Mouse (Mus musculus) adrenal gland, postnatal 0 days (tissue): ENCODE measurements around the gene Olfr403. TPM values are rescaled to one million over a fixed set of nuclear protein-coding genes. Genes with fewer than 3 reads are reported as not detected.

ENCODE experiments used
- polyA plus RNA-seq: library from polyadenylated mRNA; unstranded; fragments of >200 nt; fragmentation: Nextera tagmentation; extraction: Ambion mirVana; gene quantifications from 2 replicates; pipeline ENCODE4 v1.2.1, GENCODE M21; 2015

Gene Olfr403
- polyA plus RNA-seq = not detected in 2 replicates

GRCm38 (mm10) chr11:74185949-74186348 is at the start of gene Olfr403:
Gene Olfr403 (plus strand): TSS chr11:74186249.

GRCm38 (mm10) chr11:74153229-74153628 is 32.8 kb upstream of the Olfr403 start, which contains the start of gene Olfr402:
Gene Olfr402 (plus strand): TSS chr11:74153529.

GRCm38 (mm10) chr11:74211279-74211678 is 25.2 kb downstream of the Olfr403 start, which contains the start of gene Olfr43:
Gene Olfr43 (minus strand): TSS chr11:74211379.

Other genes with a start within 250 kb of the Olfr403 start
- gene Olfr23, start 249.6 kb upstream of the Olfr403 start, polyA plus RNA-seq = not detected in 2 replicates
- gene Olfr397, start 225.4 kb upstream of the Olfr403 start, polyA plus RNA-seq = not detected in 2 replicates
- gene Olfr398, start 195.8 kb upstream of the Olfr403 start, polyA plus RNA-seq = not detected in 2 replicates
- not detected in 2 replicates for gene Olfr139, start 129.7 kb upstream of the Olfr403 start, polyA plus RNA-seq
- gene Olfr399, start 129.6 kb upstream of the Olfr403 start, polyA plus RNA-seq = not detected in 2 replicates
- not detected in 2 replicates for gene Zfp616, start 116.3 kb upstream of the Olfr403 start, polyA plus RNA-seq
- gene Olfr401, start 72.5 kb upstream of the Olfr403 start, polyA plus RNA-seq = not detected in 2 replicates
- not detected in 2 replicates for gene Olfr402, start 32.7 kb upstream of the Olfr403 start, polyA plus RNA-seq
- not detected in 2 replicates for gene Olfr43, start 25.1 kb downstream of the Olfr403 start, polyA plus RNA-seq
- not detected in 2 replicates for gene Olfr406, start 73.6 kb downstream of the Olfr403 start, polyA plus RNA-seq
- gene Olfr59, start 97.5 kb downstream of the Olfr403 start, polyA plus RNA-seq = not detected in 2 replicates
- not detected in 2 replicates for gene Olfr410, start 151.8 kb downstream of the Olfr403 start, polyA plus RNA-seq
- not detected in 2 replicates for gene Olfr411, start 166.4 kb downstream of the Olfr403 start, polyA plus RNA-seq
- not detected in 2 replicates for gene Olfr412, start 175.8 kb downstream of the Olfr403 start, polyA plus RNA-seq